Mouse (Mus musculus) lung, postnatal 0 days (tissue): ENCODE data around the gene Dnajc12. TPM values are rescaled to one million over a fixed set of nuclear protein-coding genes. Genes with fewer than 3 reads are reported as not detected.
A peak's percentile ranks its signal among the peaks of the same experiment; 100 is the strongest.

Source experiments
- ATAC-seq: fragments of 200-750 bp; cut with Nextera tagmentation; 2 replicates; pipeline ENCODE4 v1.8.0; 2017; ENCODE audit warnings: moderate library complexity
- DNase-seq: peaks from one replicate; pipeline ENCODE4 v3.0.0-alpha.2; 2016; ENCODE audit warnings: low spot score
- H3K27ac ChIP-seq: fragments of 300-500 bp; sonication (generic); 2 replicates; pipeline ENCODE4 v1.5.1; 2014; ENCODE audit warnings: antibody characterized with exemption, mild to moderate bottlenecking, low read length, mixed read lengths
- H3K27me3 ChIP-seq: fragments of 300-500 bp; sonication (generic); replicated peaks from 2 replicates; pipeline ENCODE4 v1.6.1; 2014; ENCODE audit warnings: low read length, mixed read lengths; ENCODE audit not compliant: insufficient read depth
- H3K36me3 ChIP-seq: fragments of 300-500 bp; sonication (generic); 2 replicates; pipeline ENCODE4 v1.6.1; 2014; ENCODE audit warnings: low read length, mixed read lengths; ENCODE audit not compliant: insufficient read depth
- H3K4me1 ChIP-seq: fragments of 300-500 bp; sonication (generic); 2 replicates; pipeline ENCODE4 v1.6.1; 2014; ENCODE audit warnings: antibody characterized with exemption, low read depth, low read length, mixed read lengths; ENCODE audit not compliant: insufficient read depth
- H3K4me2 ChIP-seq: fragments of 300-500 bp; sonication (generic); replicated peaks from 2 replicates; pipeline ENCODE4 v1.6.1; 2014; ENCODE audit warnings: low read depth, mild to moderate bottlenecking, low read length, moderate library complexity, mixed read lengths
- H3K4me3 ChIP-seq: fragments of 300-500 bp; sonication (generic); 2 replicates; pipeline ENCODE4 v1.5.1; 2014; ENCODE audit warnings: low read depth, low read length
- H3K9ac ChIP-seq: fragments of 300-500 bp; sonication (generic); replicated peaks from 2 replicates; pipeline ENCODE4 v1.6.1; 2014; ENCODE audit warnings: low read depth, mild to moderate bottlenecking
- H3K9me3 ChIP-seq: fragments of 300-500 bp; sonication (generic); 2 replicates; pipeline ENCODE4 v1.6.1; 2016; ENCODE audit warnings: low read length, mixed read lengths
- CTCF ChIP-seq: IDR thresholded peaks from 2 replicates; pipeline ENCODE4 v1.5.1; 2016; ENCODE audit warnings: antibody characterized with exemption, mild to moderate bottlenecking
- EP300 ChIP-seq: IDR thresholded peaks from 2 replicates; pipeline ENCODE4 v1.6.1; 2016; ENCODE audit warnings: antibody characterized with exemption, mild to moderate bottlenecking, control low read depth
- WGBS: fragments of 180-500 bp; shearing (Covaris S2); extraction: QIAGEN DNeasy Blood & Tissue Kit; methylation state at CpG from one replicate; pipeline ENCODE4 v1.1.7; 2014; 5-methylcytosine and 5-hydroxymethylcytosine counted together
- polyA plus RNA-seq: library from polyadenylated mRNA; unstranded; fragments of >200 nt; fragmentation: Nextera tagmentation; extraction: Ambion mirVana; gene quantifications from 2 replicates; pipeline ENCODE4 v1.2.1, GENCODE M21; 2015

Gene Dnajc12
- polyA plus RNA-seq, 1 experiment from 2014 or later: 18.4 TPM

DNA sequence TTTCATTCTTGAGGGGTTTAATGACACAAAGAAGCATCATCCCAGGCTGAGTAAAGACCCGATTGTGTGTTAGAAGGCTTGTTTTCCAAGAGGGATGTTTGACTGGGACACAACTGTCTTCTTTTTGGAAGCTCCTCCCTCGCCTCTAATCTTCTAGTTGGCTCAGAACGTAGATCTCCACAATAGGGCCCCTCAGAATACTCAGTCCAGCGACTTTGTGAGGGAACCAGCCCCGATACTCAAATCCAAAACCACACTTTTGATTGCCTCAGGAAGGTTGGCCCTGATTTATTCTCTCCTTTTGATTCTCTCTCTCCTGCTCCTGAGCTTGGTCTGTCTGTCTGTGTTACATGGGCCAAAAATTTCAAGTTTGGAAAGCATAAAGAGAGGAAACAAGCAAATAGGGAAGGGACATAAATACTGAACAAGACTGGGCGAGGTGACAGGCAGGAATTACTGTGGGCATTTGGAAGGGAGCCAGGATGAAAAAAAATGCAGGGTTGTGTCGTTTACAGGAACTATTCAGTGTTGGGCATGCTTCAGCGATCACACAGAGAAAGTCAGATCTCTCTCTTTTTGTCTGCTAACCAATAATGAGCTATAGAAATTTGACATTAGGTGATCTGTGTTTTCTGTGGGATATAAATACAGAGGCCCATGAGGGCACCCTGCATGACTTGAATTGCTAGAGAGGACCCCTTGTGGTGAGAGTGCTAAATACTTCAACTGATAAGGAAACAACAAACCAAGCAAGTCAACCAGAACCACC is 73.1 kb downstream of the Dnajc12 start:
- Histone ChIP-seq H3K4me1 (no peaks in the 10 kb centered on the region), H3K4me2 (no peak overlapping the region), H3K9me3 (no peaks in the 10 kb centered on the region), H3K27me3 (no peaks in the 10 kb centered on the region), H3K27ac (no peak overlapping the region), H3K36me3 (no peaks in the 10 kb centered on the region), H3K9ac (no peak overlapping the region), H3K4me3 (no peak overlapping the region)
- DNase-seq (peak; percentile 12), ATAC-seq (no peak)
- TF ChIP-seq CTCF (peak; percentile 31), EP300 (no peak)
- WGBS: 48% methylated on average over 8 of the region's 8 CpGs

- Histone ChIP-seq H3K4me3 (peak overlapping the region; percentile 15; the same call in 1 of the 2 replicates), H3K4me1 (no peaks in the 10 kb centered on the region), H3K27ac (no peak overlapping the region), H3K36me3 (no peaks in the 10 kb centered on the region), H3K4me2 (peak overlapping the region; percentile 37), H3K9ac (no peak overlapping the region), H3K27me3 (no peaks in the 10 kb centered on the region), H3K9me3 (no peaks in the 10 kb centered on the region)
- WGBS: 54% methylated on average over 17 of the region's 17 CpGs
- DNase-seq: no peak
- TF ChIP-seq EP300 (no peak), CTCF (no peak)
- ATAC-seq: no peak
These were observed 75.3 kb downstream of the Dnajc12 start for GRCm38 (mm10) chr10:63457292-63458128.

Other genes starting within 250 kb of the Dnajc12 start
- gene Mypn, start 178.5 kb upstream of the Dnajc12 start, polyA plus RNA-seq: 0.16 and 0.18 TPM in 2 replicates
- gene Herc4, start 138.6 kb upstream of the Dnajc12 start, polyA plus RNA-seq: 23.8 and 28.3 TPM in 2 replicates
- 5.4 and 5.5 TPM in 2 replicates for gene Sirt1, start 739 bp upstream of the Dnajc12 start, polyA plus RNA-seq
- gene Gm7075, start 39.3 kb downstream of the Dnajc12 start, polyA plus RNA-seq: not detected in 2 replicates
- 0.19 and 0.32 TPM in 2 replicates for gene Ctnna3, start 47.7 kb downstream of the Dnajc12 start, polyA plus RNA-seq